Mouse (Mus musculus) liver, embryonic 16.5 days (tissue): ENCODE results near the gene Cchcr1. TPM values are rescaled to one million over a fixed set of nuclear protein-coding genes. Genes with fewer than 3 reads are reported as not detected.

ENCODE experiments used
- ATAC-seq: fragments of 200-750 bp; cut with Nextera tagmentation; 2 replicates; pipeline ENCODE4 v1.8.0; 2017; ENCODE audit warnings: low read depth, mild to moderate bottlenecking, moderate number of reproducible peaks, moderate library complexity
- H3K27ac ChIP-seq: fragments of 300-500 bp; sonication (generic); 2 replicates; pipeline ENCODE4 v1.5.1; 2014; ENCODE audit warnings: mild to moderate bottlenecking, low read length
- H3K27me3 ChIP-seq: fragments of 300-500 bp; sonication (generic); 2 replicates; pipeline ENCODE4 v1.6.1; 2014; ENCODE audit warnings: low read depth, low read length, mixed read lengths; ENCODE audit not compliant: control insufficient read depth, insufficient read depth
- H3K36me3 ChIP-seq: fragments of 300-500 bp; sonication (generic); 2 replicates; pipeline ENCODE4 v1.6.1; 2014; ENCODE audit warnings: mild to moderate bottlenecking; ENCODE audit not compliant: control insufficient read depth, insufficient read depth
- H3K4me1 ChIP-seq: fragments of 300-500 bp; sonication (generic); 2 replicates; pipeline ENCODE4 v1.6.1; 2014; ENCODE audit warnings: low read depth, low read length, mixed read lengths; ENCODE audit not compliant: control insufficient read depth
- H3K4me2 ChIP-seq: fragments of 300-500 bp; sonication (generic); 2 replicates; pipeline ENCODE4 v1.6.1; 2014; ENCODE audit warnings: low read depth, low read length, mixed read lengths
- H3K4me3 ChIP-seq: fragments of 300-500 bp; sonication (generic); 2 replicates; pipeline ENCODE4 v1.5.1; 2014; ENCODE audit warnings: low read depth, mild to moderate bottlenecking, low read length
- H3K9ac ChIP-seq: fragments of 300-500 bp; sonication (generic); 2 replicates; pipeline ENCODE4 v1.6.1; 2014; ENCODE audit warnings: low read depth, low read length
- H3K9me3 ChIP-seq: fragments of 300-500 bp; sonication (generic); replicated peaks from 2 replicates; pipeline ENCODE4 v1.6.1; 2016; ENCODE audit warnings: low read length; ENCODE audit not compliant: control insufficient read depth
- WGBS: fragments of 180-500 bp; shearing (Covaris S2); extraction: QIAGEN DNeasy Blood & Tissue Kit; methylation state at CpG from one replicate; pipeline ENCODE4 v1.1.7; 2014; ENCODE audit not compliant: insufficient replicate concordance; 5-methylcytosine and 5-hydroxymethylcytosine counted together
- polyA plus RNA-seq: library from polyadenylated mRNA; unstranded; fragments of >200 nt; fragmentation: Nextera tagmentation; extraction: Ambion mirVana; gene quantifications from 2 replicates; pipeline ENCODE4 v1.2.1, GENCODE M21; 2015

Cchcr1 gene
- polyA plus RNA-seq, 1 experiment from 2014 or later = 7.5 TPM

DNA sequence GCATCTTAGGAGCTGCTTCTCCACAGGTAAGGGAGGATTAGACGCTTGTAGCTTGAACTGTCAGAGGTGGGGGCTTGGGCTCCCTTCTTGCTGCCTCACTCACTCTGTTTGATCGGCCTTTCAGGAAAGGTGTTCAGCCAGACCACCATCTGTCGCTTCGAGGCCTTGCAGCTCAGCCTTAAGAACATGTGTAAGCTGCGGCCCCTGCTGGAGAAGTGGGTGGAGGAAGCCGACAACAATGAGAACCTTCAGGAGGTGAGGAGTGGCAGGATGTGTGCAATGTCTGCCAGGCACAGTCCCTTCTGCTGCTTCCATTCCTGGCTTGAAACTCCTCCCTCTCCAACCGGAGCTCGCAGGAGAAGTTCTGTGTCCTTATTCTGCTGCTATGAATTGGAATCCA is 7.6 kb upstream of the Cchcr1 start:
- WGBS = 16% methylated on average over 8 of the region's 8 CpGs
- H3K4me2 ChIP-seq = no peak overlapping the region
- peaks cover 37% of the 10 kb centered on the region for H3K27me3 ChIP-seq
- no peak overlapping the region for H3K4me3 ChIP-seq
- peaks cover 7% of the 10 kb centered on the region for H3K4me1 ChIP-seq
- H3K36me3 ChIP-seq = peaks cover 15% of the 10 kb centered on the region
- no peak overlapping the region for H3K9ac ChIP-seq
- ATAC-seq = no peak
- no peak overlapping the region for H3K27ac ChIP-seq
- no peaks in the 10 kb centered on the region for H3K9me3 ChIP-seq

DNA sequence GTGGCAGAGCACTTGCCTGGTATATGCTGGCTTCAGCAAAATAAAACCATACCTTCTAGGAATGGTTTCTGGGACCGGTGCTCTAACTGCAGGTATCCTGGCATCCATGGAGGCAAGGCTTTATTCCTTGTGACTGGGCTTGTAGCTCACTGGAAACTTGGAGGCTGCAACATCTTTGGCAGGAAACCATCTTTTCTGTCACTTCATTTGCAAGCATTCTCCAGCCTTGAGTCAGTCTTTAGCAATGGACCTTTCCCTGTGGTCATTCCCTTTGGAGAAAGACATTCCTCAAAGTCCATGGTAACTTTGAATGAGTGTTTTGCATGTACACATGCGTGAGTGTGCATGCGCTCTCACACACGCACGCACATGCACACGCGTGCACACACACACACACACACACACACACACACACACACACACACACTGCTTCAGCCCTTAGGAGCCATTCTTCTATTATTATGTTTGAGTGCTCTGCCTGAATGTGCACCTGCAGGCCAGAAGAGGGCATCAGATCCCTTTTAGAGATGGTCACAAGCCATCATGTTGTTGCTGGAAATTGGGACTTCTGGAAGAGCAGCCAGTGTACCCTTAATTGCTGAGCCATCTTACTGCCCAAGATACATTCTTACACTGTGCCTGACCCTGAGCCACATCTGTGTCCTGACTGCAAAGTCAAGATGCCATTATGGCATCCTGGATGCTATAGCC is 3.8 kb upstream of the Cchcr1 start:
- ATAC-seq = no peak
- Histone ChIP-seq H3K4me3 (no peak overlapping the region), H3K4me2 (no peak overlapping the region), H3K27ac (no peak overlapping the region), H3K9ac (no peak overlapping the region), H3K36me3 (peaks cover 17% of the 10 kb centered on the region), H3K27me3 (peaks cover 8% of the 10 kb centered on the region), H3K4me1 (peaks cover 31% of the 10 kb centered on the region), H3K9me3 (no peaks in the 10 kb centered on the region)
- WGBS = 90% methylated on average over 7 of the region's 7 CpGs

DNA sequence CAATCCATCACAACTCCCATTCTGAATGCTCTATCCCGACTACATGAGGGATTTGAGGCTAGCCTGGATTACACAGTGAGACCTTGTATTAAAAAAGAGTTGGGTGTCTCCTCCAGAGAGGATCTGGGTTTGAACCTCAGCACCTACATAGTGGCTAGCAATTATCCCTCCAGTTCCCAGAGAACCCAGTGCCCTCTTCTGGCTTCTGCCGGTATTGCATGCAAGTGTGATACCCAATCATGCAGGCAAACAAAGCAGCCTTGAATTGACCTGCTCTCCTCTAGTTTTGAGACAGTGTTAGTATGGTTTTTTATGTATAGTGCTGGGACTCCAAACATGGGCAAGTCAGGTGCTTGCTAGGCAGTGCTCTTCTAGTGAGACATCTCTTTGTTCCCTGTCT is 3.0 kb upstream of the Cchcr1 start:
- ATAC-seq = no peak
- Histone ChIP-seq H3K4me2 (peak overlapping the region; percentile 15; the same call in 1 of the 2 replicates), H3K9me3 (no peaks in the 10 kb centered on the region), H3K4me1 (peaks cover 31% of the 10 kb centered on the region), H3K27me3 (peaks cover 5% of the 10 kb centered on the region), H3K9ac (no peak overlapping the region), H3K36me3 (peaks cover 17% of the 10 kb centered on the region), H3K4me3 (0 out of 2 replicates have a peak overlapping the region, but pooled peaks have one; percentile 81), H3K27ac (no peak overlapping the region)
- WGBS = 13% methylated on average over 2 of the region's 2 CpGs

DNA sequence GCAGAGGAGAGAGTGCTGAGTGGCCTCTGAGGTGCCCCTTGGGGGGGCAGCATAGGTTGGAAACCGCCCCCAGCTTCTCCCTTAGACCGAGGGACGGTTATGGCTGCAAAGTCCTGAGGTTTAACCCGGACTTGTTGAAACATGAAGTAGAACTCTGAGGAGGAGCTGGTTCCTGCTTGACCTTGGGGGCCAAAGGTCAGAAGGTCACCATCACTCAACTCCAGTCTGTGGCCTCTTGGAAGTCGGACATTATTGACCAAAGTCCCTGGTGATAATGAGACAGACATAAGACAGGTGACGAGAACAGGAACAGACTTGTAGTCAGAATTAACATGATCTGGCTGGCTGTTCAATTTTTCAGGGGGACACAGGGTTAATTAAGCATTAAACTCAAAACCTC is 2.1 kb upstream of the Cchcr1 start:
- Histone ChIP-seq H3K4me2 (peak overlapping the region; percentile 80), H3K9ac (peak overlapping the region; percentile 74), H3K27me3 (no peaks in the 10 kb centered on the region), H3K27ac (no peak overlapping the region), H3K4me1 (peaks cover 31% of the 10 kb centered on the region), H3K36me3 (peaks cover 17% of the 10 kb centered on the region), H3K4me3 (peak overlapping the region; percentile 81), H3K9me3 (no peaks in the 10 kb centered on the region)
- no peak for ATAC-seq
- 70% methylated on average over 6 of the region's 6 CpGs for WGBS

DNA sequence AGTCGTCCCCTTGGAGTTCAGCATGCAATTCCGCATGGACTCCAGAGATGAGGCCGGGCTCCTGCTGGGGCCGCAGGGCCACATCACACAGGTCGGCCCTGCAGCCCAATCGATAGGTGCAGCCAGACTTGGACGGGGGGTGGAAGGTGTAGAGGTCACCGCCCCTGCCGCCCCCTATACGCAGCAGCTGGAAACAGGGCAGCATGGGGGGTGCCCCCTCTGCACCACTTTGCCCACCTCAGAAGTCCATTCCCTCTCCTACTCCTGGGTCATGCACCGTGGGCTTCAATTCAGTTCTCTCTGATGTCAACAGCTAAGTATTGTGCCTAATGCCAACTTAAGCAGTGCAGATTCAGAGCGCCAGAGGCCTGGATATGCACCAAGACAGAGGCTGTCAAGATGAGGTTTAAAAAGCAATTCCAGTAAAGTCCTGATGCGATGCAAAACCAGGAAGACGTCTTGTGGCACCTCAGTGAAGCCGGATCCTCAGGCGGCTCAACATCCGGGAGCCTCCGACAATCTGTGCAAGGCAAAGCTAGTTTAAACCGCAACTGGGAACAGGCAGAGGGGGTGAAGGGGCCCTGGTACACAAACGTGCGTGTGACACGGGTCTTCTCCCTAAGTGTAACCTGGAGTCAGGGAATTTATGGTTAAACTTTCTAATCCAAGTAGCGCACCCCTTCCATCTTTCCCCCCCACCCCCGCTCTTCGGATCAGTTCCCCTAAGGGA is 824 bp upstream of the Cchcr1 start:
- Histone ChIP-seq H3K4me1 (peaks cover 31% of the 10 kb centered on the region), H3K27ac (peak overlapping the region; percentile 38), H3K4me2 (peak overlapping the region; percentile 80), H3K9ac (peak overlapping the region; percentile 74), H3K27me3 (no peaks in the 10 kb centered on the region), H3K4me3 (peak overlapping the region; percentile 81), H3K9me3 (no peaks in the 10 kb centered on the region), H3K36me3 (peaks cover 17% of the 10 kb centered on the region)
- 13% methylated on average over 25 of the region's 25 CpGs for WGBS
- ATAC-seq = no peak

DNA sequence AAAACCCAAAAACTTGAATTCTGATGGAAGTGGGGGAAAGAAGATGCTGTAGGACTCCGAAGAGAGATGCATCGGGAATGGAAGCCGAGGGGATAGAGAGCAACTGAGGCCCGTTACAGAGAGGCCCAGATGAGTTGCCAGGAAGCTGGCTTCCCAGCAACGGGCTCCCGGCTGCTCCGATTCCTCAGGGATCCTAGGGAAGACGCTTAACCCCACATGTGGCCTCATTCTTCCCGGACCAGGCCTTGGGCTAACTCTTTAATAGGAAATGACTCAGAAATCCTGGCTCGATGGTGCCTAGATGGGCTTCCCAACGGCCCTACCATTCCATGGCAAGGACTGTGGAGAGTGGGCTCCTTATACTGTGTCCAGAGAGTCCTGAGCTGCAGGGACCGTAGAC is 626 bp downstream of the Cchcr1 start:
- Histone ChIP-seq H3K4me3 (peak overlapping the region; percentile 81), H3K9ac (peak overlapping the region; percentile 74), H3K4me1 (peaks cover 31% of the 10 kb centered on the region), H3K27ac (peak overlapping the region; percentile 82), H3K36me3 (peaks cover 12% of the 10 kb centered on the region), H3K4me2 (peak overlapping the region; percentile 80), H3K9me3 (no peaks in the 10 kb centered on the region), H3K27me3 (no peaks in the 10 kb centered on the region)
- ATAC-seq = no peak
- WGBS = 16% methylated on average over 12 of the region's 12 CpGs

DNA sequence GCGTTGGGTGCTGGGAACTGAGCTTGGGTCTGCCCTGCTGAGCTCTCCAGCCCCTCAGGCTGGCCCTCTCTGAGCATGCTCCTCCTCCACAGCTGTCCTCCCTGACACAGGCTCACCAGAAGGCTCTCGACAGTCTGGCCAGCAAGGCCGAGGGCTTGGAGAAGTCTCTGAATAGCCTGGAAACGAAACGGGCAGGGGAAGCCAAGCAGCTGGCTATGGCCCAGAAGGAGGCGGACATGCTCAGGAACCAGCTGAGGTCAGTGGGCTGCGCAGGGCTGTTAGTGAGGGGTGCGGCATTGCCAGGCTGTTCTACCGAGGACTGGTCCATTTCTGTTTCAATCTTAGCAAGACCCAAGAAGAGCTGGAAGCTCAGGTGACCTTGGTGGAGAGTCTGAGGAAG is 7.5 kb downstream of the Cchcr1 start:
- H3K9ac ChIP-seq = no peak overlapping the region
- no peaks in the 10 kb centered on the region for H3K4me1 ChIP-seq
- H3K27me3 ChIP-seq = no peaks in the 10 kb centered on the region
- WGBS = 84% methylated on average over 9 of the region's 9 CpGs
- no peak overlapping the region for H3K4me3 ChIP-seq
- H3K4me2 ChIP-seq = no peak overlapping the region
- H3K27ac ChIP-seq = no peak overlapping the region
- peaks cover 3% of the 10 kb centered on the region for H3K36me3 ChIP-seq
- no peak for ATAC-seq
- no peaks in the 10 kb centered on the region for H3K9me3 ChIP-seq

DNA sequence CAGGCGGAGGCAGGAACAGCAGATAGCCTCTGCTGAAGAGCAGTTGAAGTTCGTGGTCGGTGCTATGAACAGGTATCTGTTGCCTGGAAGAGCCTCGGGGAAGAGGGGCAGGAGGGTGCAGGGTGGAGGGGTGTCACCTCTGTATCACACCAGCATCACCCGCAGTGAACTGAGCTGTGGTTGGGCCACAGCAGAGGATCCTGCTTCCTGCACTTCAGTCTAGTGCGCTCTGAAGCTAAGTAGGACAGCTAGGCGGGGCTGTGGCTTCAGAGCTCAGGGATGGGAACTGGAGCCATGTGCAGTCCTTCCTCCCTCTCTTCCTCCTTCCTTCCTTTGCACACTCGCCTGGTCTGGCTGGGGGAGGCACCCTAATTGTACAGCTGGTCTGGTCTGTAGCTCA is 9.7 kb downstream of the Cchcr1 start:
- no peak overlapping the region for H3K4me3 ChIP-seq
- H3K4me1 ChIP-seq = no peaks in the 10 kb centered on the region
- H3K27ac ChIP-seq = no peak overlapping the region
- H3K4me2 ChIP-seq = no peak overlapping the region
- H3K9me3 ChIP-seq = no peaks in the 10 kb centered on the region
- no peaks in the 10 kb centered on the region for H3K27me3 ChIP-seq
- no peak overlapping the region for H3K9ac ChIP-seq
- 42% methylated on average over 8 of the region's 8 CpGs for WGBS
- no peak for ATAC-seq
- peaks cover 3% of the 10 kb centered on the region for H3K36me3 ChIP-seq

DNA sequence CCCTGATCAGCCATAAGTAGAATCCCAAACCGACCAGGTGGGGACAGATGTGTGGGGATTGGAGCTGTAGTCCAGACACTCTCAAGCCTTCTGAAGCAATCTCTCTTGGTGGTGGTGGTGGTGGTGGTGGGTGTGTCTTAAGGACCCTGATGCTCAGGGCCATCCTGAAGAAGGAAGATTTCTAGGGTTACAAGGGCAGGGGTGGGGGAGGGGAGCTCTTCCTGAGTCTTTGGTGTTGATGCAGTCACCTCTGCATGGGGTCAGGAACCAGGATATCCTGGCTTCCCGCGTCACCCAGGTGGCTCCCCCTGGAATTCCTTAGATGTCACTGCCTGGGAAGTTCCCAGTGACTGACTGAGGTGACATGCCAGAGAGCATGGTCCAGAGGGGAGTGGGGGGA is 15.5 kb downstream of the Cchcr1 start:
- Histone ChIP-seq H3K36me3 (no peaks in the 10 kb centered on the region; the same call in 1 of the 2 replicates), H3K9me3 (no peaks in the 10 kb centered on the region), H3K4me3 (no peak overlapping the region), H3K4me2 (no peak overlapping the region), H3K27me3 (no peaks in the 10 kb centered on the region), H3K9ac (no peak overlapping the region), H3K4me1 (no peaks in the 10 kb centered on the region), H3K27ac (no peak overlapping the region)
- no peak for ATAC-seq
- 11% methylated on average over 3 of the region's 3 CpGs for WGBS
